Mouse (Mus musculus) forebrain, embryonic 11.5 days (tissue): ENCODE measurements around the gene Zbtb17. TPM values are rescaled to one million over a fixed set of nuclear protein-coding genes. Genes with fewer than 3 reads are reported as not detected.
A peak's percentile ranks its signal among the peaks of the same experiment; 100 is the strongest.

Experiments used
- ATAC-seq: fragments of 200-750 bp; cut with Nextera tagmentation; replicated peaks from 2 replicates; pipeline ENCODE4 v1.8.0; 2017; ENCODE audit warnings: moderate TSS enrichment; ENCODE audit not compliant: low FRiP score
- DNase-seq: peaks from one replicate; pipeline ENCODE4 v3.0.0-alpha.2; 2017; ENCODE audit warnings: low spot score
- H3K27ac ChIP-seq: fragments of 300-500 bp; sonication (generic); 2 replicates; pipeline ENCODE4 v1.5.1; 2014; ENCODE audit warnings: low read depth, low read length
- H3K27me3 ChIP-seq: fragments of 300-500 bp; sonication (generic); 2 replicates; pipeline ENCODE4 v1.6.1; 2014; ENCODE audit warnings: mild to moderate bottlenecking, low read length, mixed read lengths; ENCODE audit not compliant: control insufficient read depth, insufficient read depth
- H3K36me3 ChIP-seq: fragments of 300-500 bp; sonication (generic); 2 replicates; pipeline ENCODE4 v1.6.1; 2014; ENCODE audit warnings: mild to moderate bottlenecking, low read length, moderate library complexity, mixed read lengths; ENCODE audit not compliant: control insufficient read depth, insufficient read depth
- H3K4me1 ChIP-seq: fragments of 300-500 bp; sonication (generic); replicated peaks from 2 replicates; pipeline ENCODE4 v1.6.1; 2014; ENCODE audit warnings: low read length, mixed read lengths; ENCODE audit not compliant: control insufficient read depth, insufficient read depth
- H3K4me2 ChIP-seq: fragments of 300-500 bp; sonication (generic); 2 replicates; pipeline ENCODE4 v1.6.1; 2014; ENCODE audit warnings: low read depth, mild to moderate bottlenecking, low read length, moderate library complexity, mixed read lengths; ENCODE audit not compliant: severe bottlenecking
- H3K4me3 ChIP-seq: fragments of 300-500 bp; sonication (generic); 2 replicates; pipeline ENCODE4 v1.5.1; 2014; ENCODE audit warnings: low read depth, low read length
- H3K9ac ChIP-seq: fragments of 300-500 bp; sonication (generic); 2 replicates; pipeline ENCODE4 v1.6.1; 2014; ENCODE audit warnings: low read length
- H3K9me3 ChIP-seq: fragments of 300-500 bp; sonication (generic); 2 replicates; pipeline ENCODE4 v1.6.1; 2016; ENCODE audit warnings: low read length, mixed read lengths; ENCODE audit not compliant: control insufficient read depth
- WGBS: fragments of 180-500 bp; shearing (Covaris S2); extraction: QIAGEN DNeasy Blood & Tissue Kit; methylation state at CpG from one replicate; pipeline ENCODE4 v1.1.7; 2014; 5-methylcytosine and 5-hydroxymethylcytosine counted together
- polyA plus RNA-seq: library from polyadenylated mRNA; unstranded; fragments of >200 nt; fragmentation: Nextera tagmentation; extraction: Ambion mirVana; gene quantifications from 2 replicates; pipeline ENCODE4 v1.2.1, GENCODE M21; 2014

The Zbtb17 gene
- polyA plus RNA-seq, 1 experiment from 2014 or later = 50.8 TPM

- ATAC-seq = no peak
- Histone ChIP-seq H3K27me3 (peaks cover 2% of the 10 kb centered on the region; the same call in 1 of the 2 replicates), H3K27ac (no peak overlapping the region), H3K4me2 (no peak overlapping the region), H3K9ac (no peak overlapping the region), H3K9me3 (no peaks in the 10 kb centered on the region), H3K4me3 (no peak overlapping the region), H3K36me3 (no peaks in the 10 kb centered on the region), H3K4me1 (peaks cover 6% of the 10 kb centered on the region; the same call in 1 of the 2 replicates)
- DNase-seq = no peak
- WGBS = 78% methylated on average over 5 of the region's 5 CpGs
Observed at GRCm38 (mm10) chr4:141423288-141423687, 21.2 kb upstream of the Zbtb17 start.

- H3K9ac ChIP-seq = no peak overlapping the region
- no peaks in the 10 kb centered on the region for H3K9me3 ChIP-seq
- no peak for ATAC-seq
- no peaks in the 10 kb centered on the region for H3K36me3 ChIP-seq
- H3K4me3 ChIP-seq = no peak overlapping the region
- 89% methylated on average over 13 of the region's 13 CpGs for whole genome bisulfite sequencing
- no peak for DNase-seq
- peaks cover 6% of the 10 kb centered on the region; the same call in 1 of the 2 replicates for H3K4me1 ChIP-seq
- H3K27ac ChIP-seq = no peak overlapping the region
- H3K4me2 ChIP-seq = no peak overlapping the region
- peaks cover 2% of the 10 kb centered on the region; the same call in 1 of the 2 replicates for H3K27me3 ChIP-seq
Observed at GRCm38 (mm10) chr4:141423691-141424431, 20.6 kb upstream of the Zbtb17 start.

GRCm38 (mm10) chr4:141425484-141426479 is 18.7 kb upstream of the Zbtb17 start:
- peaks cover 2% of the 10 kb centered on the region; the same call in 1 of the 2 replicates for H3K27me3 ChIP-seq
- peak overlapping the region; percentile 59 for H3K4me2 ChIP-seq
- ATAC-seq = peak; percentile 83
- H3K4me3 ChIP-seq = peak overlapping the region; percentile 33
- no peaks in the 10 kb centered on the region for H3K9me3 ChIP-seq
- peak overlapping the region; percentile 45 for H3K9ac ChIP-seq
- 3% methylated on average over 34 of the region's 36 CpGs for WGBS
- H3K36me3 ChIP-seq = no peaks in the 10 kb centered on the region
- DNase-seq = peak; percentile 60
- no peak overlapping the region for H3K27ac ChIP-seq
- peaks cover 6% of the 10 kb centered on the region; the same call in 1 of the 2 replicates for H3K4me1 ChIP-seq

GRCm38 (mm10) chr4:141426796-141427745 is 17.4 kb upstream of the Zbtb17 start:
- Histone ChIP-seq H3K9ac (no peak overlapping the region), H3K36me3 (no peaks in the 10 kb centered on the region), H3K9me3 (no peaks in the 10 kb centered on the region), H3K4me1 (peaks cover 6% of the 10 kb centered on the region; the same call in 1 of the 2 replicates), H3K27ac (no peak overlapping the region), H3K4me2 (no peak overlapping the region), H3K4me3 (no peak overlapping the region), H3K27me3 (peaks cover 2% of the 10 kb centered on the region; the same call in 1 of the 2 replicates)
- WGBS = 77% methylated on average over 10 of the region's 10 CpGs
- DNase-seq = peak; percentile 43
- ATAC-seq = no peak

- DNase-seq = no peak
- Histone ChIP-seq H3K9me3 (no peaks in the 10 kb centered on the region), H3K27me3 (peaks cover 2% of the 10 kb centered on the region; the same call in 1 of the 2 replicates), H3K27ac (no peak overlapping the region), H3K4me3 (no peak overlapping the region), H3K4me1 (peaks cover 6% of the 10 kb centered on the region; the same call in 1 of the 2 replicates), H3K36me3 (no peaks in the 10 kb centered on the region), H3K9ac (no peak overlapping the region), H3K4me2 (no peak overlapping the region)
- WGBS = 87% methylated on average over 13 of the region's 13 CpGs
- ATAC-seq = no peak
Observed at GRCm38 (mm10) chr4:141427921-141428320, 16.5 kb upstream of the Zbtb17 start.

GRCm38 (mm10) chr4:141429381-141429780 is 15.1 kb upstream of the Zbtb17 start:
- WGBS = 89% methylated on average over 6 of the region's 6 CpGs

GRCm38 (mm10) chr4:141429847-141430246 is 14.6 kb upstream of the Zbtb17 start:
- WGBS = 48% methylated on average over 9 of the region's 9 CpGs

More at GRCm38 (mm10) chr4:141429381-141429780, 15.1 kb upstream of the Zbtb17 start:
- H3K4me1 ChIP-seq = peaks cover 6% of the 10 kb centered on the region; the same call in 1 of the 2 replicates
- H3K27me3 ChIP-seq = peaks cover 2% of the 10 kb centered on the region; the same call in 1 of the 2 replicates
- no peaks in the 10 kb centered on the region for H3K9me3 ChIP-seq
- no peak overlapping the region for H3K4me2 ChIP-seq
- no peak overlapping the region for H3K27ac ChIP-seq
- H3K9ac ChIP-seq = no peak overlapping the region
- no peaks in the 10 kb centered on the region for H3K36me3 ChIP-seq
- no peak for ATAC-seq
- H3K4me3 ChIP-seq = no peak overlapping the region
- DNase-seq = no peak

More at GRCm38 (mm10) chr4:141429847-141430246, 14.6 kb upstream of the Zbtb17 start:
- Histone ChIP-seq H3K9ac (no peak overlapping the region), H3K27ac (no peak overlapping the region), H3K4me2 (no peak overlapping the region), H3K4me1 (peaks cover 6% of the 10 kb centered on the region; the same call in 1 of the 2 replicates), H3K9me3 (no peaks in the 10 kb centered on the region), H3K27me3 (peaks cover 2% of the 10 kb centered on the region; the same call in 1 of the 2 replicates), H3K36me3 (no peaks in the 10 kb centered on the region), H3K4me3 (no peak overlapping the region)
- DNase-seq (no peak), ATAC-seq (no peak)
